Mouse (Mus musculus): ENCODE measurements around the gene Srgap2.

DNA sequence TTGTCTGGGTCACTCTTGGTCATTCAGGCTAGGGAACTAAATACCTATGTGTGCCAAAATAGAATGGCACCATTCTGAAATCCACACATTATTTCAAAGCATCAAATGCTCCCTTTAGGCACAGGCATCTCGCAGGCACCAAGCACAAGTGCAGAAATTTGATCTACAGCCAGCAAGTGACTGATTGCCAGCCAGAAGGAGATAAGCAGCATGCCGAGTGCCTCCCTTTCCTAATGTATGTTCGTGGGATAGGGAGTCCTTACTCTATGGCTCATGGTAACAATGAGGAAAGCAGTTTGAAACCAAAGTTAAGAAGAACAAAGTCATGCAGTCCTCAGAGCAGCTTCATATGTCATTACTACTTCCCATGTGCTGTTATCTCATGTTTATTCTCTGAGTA, 107.8 kb downstream of the Srgap2 start:
- TF ChIP-seq CTCF (IDR thresholded peaks at IDR 0.05; ENCODE audit: low read depth) (no peak), EP300 (IDR thresholded peaks at IDR 0.05; ENCODE audit: low read depth) (no peak)

Measured in liver, postnatal 0 days (tissue).